Mouse (Mus musculus) MEL (cell line): ENCODE data around the gene Olfr1185-ps1. TPM values are rescaled to one million over a fixed set of nuclear protein-coding genes. Genes with fewer than 3 reads are reported as not detected.

Experiments used
- DNase-seq: peaks from one replicate; pipeline ENCODE4 v3.0.0; 2011; ENCODE audit warnings: low read depth, low spot score
- H3K27ac ChIP-seq: 2 replicates; pipeline ENCODE4 v1.5.1; 2012; ENCODE audit warnings: low read depth, mild to moderate bottlenecking, control low read depth, low read length, moderate library complexity; ENCODE audit not compliant: control insufficient read depth
- H3K27me3 ChIP-seq, 2 experiments: fragments of 150-350 bp in 1 of 2; sonication (generic) in 1 of 2; 2 replicates each; pipeline ENCODE4 v1.6.1; 2012; ENCODE audit warnings: low read length in 2 of 2, mild to moderate bottlenecking in 2 of 2, improper control_type of control experiment in 1 of 2, moderate library complexity in 1 of 2; ENCODE audit not compliant: insufficient read depth in 2 of 2, control insufficient read depth in 1 of 2
- H3K36me3 ChIP-seq, 2 experiments: 2 replicates each; pipeline ENCODE4 v1.6.1; 2012 to 2014; ENCODE audit warnings: low read length in 2 of 2, improper control_type of control experiment in 1 of 2, inconsistent platforms in 1 of 2, mild to moderate bottlenecking in 1 of 2; ENCODE audit not compliant: insufficient read depth in 2 of 2, control insufficient read depth in 1 of 2
- H3K4me1 ChIP-seq, 2 experiments: fragments of 150-350 bp in 1 of 2; sonication (generic) in 1 of 2; 2 replicates each; pipeline ENCODE4 v1.6.1; 2012; ENCODE audit warnings: low read length in 2 of 2, improper control_type of control experiment in 1 of 2, mild to moderate bottlenecking in 1 of 2; ENCODE audit not compliant: insufficient read depth in 2 of 2, control insufficient read depth in 1 of 2
- H3K4me3 ChIP-seq, 2 experiments: fragments of 150-350 bp in 1 of 2; sonication (generic) in 1 of 2; 2 replicates each; pipeline ENCODE4 v1.5.1; 2012; ENCODE audit warnings: low read depth in 2 of 2, low read length in 2 of 2, mild to moderate bottlenecking in 2 of 2, moderate library complexity in 2 of 2, control low read depth in 1 of 2, improper control_type of control experiment in 1 of 2; ENCODE audit not compliant: control insufficient read depth in 1 of 2, insufficient read depth in 1 of 2
- H3K79me2 ChIP-seq: 2 replicates; pipeline ENCODE4 v1.6.1; 2012; ENCODE audit warnings: mild to moderate bottlenecking, low read length, moderate library complexity; ENCODE audit not compliant: control insufficient read depth, poor library complexity, insufficient read depth
- H3K9ac ChIP-seq: 2 replicates; pipeline ENCODE4 v1.6.1; 2012; ENCODE audit warnings: low read depth, mild to moderate bottlenecking, control low read depth, low read length, moderate library complexity; ENCODE audit not compliant: control insufficient read depth, poor library complexity, severe bottlenecking
- H3K9me3 ChIP-seq: fragments of 150-350 bp; sonication (generic); replicated peaks from 2 replicates; pipeline ENCODE4 v1.6.1; 2012; ENCODE audit warnings: mild to moderate bottlenecking, low read length, improper control_type of control experiment, moderate library complexity; ENCODE audit not compliant: insufficient read depth
- E2F4 ChIP-seq: IDR thresholded peaks from 2 replicates; pipeline ENCODE4 v1.6.1; 2011; ENCODE audit warnings: low read depth, low read length, improper control_type of control experiment, borderline replicate concordance
- ELF1 ChIP-seq: IDR thresholded peaks from 2 replicates; pipeline ENCODE4 v1.6.1; 2014; ENCODE audit warnings: low read depth, mild to moderate bottlenecking, inconsistent platforms, low read length, improper control_type of control experiment, moderate library complexity
- ETS1 ChIP-seq: IDR thresholded peaks from 2 replicates; pipeline ENCODE4 v1.6.1; 2012; ENCODE audit warnings: low read depth, mild to moderate bottlenecking, inconsistent platforms, low read length, improper control_type of control experiment, moderate library complexity
- GATA1 ChIP-seq: IDR thresholded peaks from 2 replicates; pipeline ENCODE4 v1.6.1; 2011; ENCODE audit warnings: low read depth, low read length, improper control_type of control experiment
- HCFC1 ChIP-seq: IDR thresholded peaks from 2 replicates; pipeline ENCODE4 v1.6.1; 2012; ENCODE audit warnings: low read depth, mild to moderate bottlenecking, inconsistent platforms, low read length, improper control_type of control experiment, moderate library complexity
- KAT2A ChIP-seq: conservative IDR thresholded peaks from 2 replicates; pipeline ENCODE4 v1.6.1; 2012; ENCODE audit warnings: low read depth, low read length, improper control_type of control experiment, inconsistent platforms
- MAZ ChIP-seq: IDR thresholded peaks from 2 replicates; pipeline ENCODE4 v1.6.1; 2012; ENCODE audit warnings: low read depth, mild to moderate bottlenecking, inconsistent platforms, low read length, improper control_type of control experiment
- MYC ChIP-seq: IDR thresholded peaks from 2 replicates; pipeline ENCODE4 v1.6.1; 2011; ENCODE audit warnings: low read depth, mild to moderate bottlenecking, low read length, improper control_type of control experiment, moderate library complexity
- POLR2A ChIP-seq, 2 experiments: IDR thresholded peaks; 2 replicates each; pipeline ENCODE4 v1.6.1; 2011 to 2012; ENCODE audit warnings: low read length in 2 of 2, mild to moderate bottlenecking in 2 of 2, control low read depth in 1 of 2, improper control_type of control experiment in 1 of 2, low read depth in 1 of 2, moderate library complexity in 1 of 2; ENCODE audit not compliant: control insufficient read depth in 1 of 2, insufficient read depth in 1 of 2, poor library complexity in 1 of 2
- POLR2AphosphoS5 ChIP-seq: IDR thresholded peaks from 2 replicates; pipeline ENCODE4 v1.6.1; 2012; ENCODE audit warnings: low read depth, borderline replicate concordance, mild to moderate bottlenecking, inconsistent platforms, low read length, moderate library complexity, mixed read lengths
- RCOR1 ChIP-seq: IDR thresholded peaks from 2 replicates; pipeline ENCODE4 v1.6.1; 2012; ENCODE audit warnings: low read depth, mild to moderate bottlenecking, inconsistent platforms, low read length, improper control_type of control experiment
- TBP ChIP-seq: IDR thresholded peaks from 2 replicates; pipeline ENCODE4 v1.8.0; 2011; ENCODE audit warnings: low read depth, low read length, improper control_type of control experiment
- USF1 ChIP-seq: IDR thresholded peaks from 2 replicates; pipeline ENCODE4 v1.6.1; 2014; ENCODE audit warnings: low read depth, mild to moderate bottlenecking, inconsistent platforms, low read length, improper control_type of control experiment, moderate library complexity
- USF2 ChIP-seq, 2 experiments: IDR thresholded peaks; 2 replicates each; pipeline ENCODE4 v1.6.1; 2011 to 2012; ENCODE audit warnings: improper control_type of control experiment in 2 of 2, low read length in 2 of 2, borderline replicate concordance in 1 of 2, inconsistent platforms in 1 of 2, low read depth in 1 of 2, mild to moderate bottlenecking in 1 of 2; ENCODE audit not compliant: insufficient read depth in 1 of 2
- ZC3H11A ChIP-seq: IDR thresholded peaks from 2 replicates; pipeline ENCODE4 v1.6.1; 2012; ENCODE audit warnings: low read depth, mild to moderate bottlenecking, inconsistent platforms, low read length, improper control_type of control experiment
- ZKSCAN1 ChIP-seq: IDR thresholded peaks from 2 replicates; pipeline ENCODE4 v1.6.1; 2012; ENCODE audit warnings: low read depth, mild to moderate bottlenecking, inconsistent platforms, low read length, improper control_type of control experiment, moderate library complexity
- polyA plus RNA-seq, 2 experiments: library from polyadenylated mRNA; stranded (reverse) in 1 of 2; unstranded in 1 of 2; fragments of >175 nt in 1 of 2; fragments of >200 nt in 1 of 2; gene quantifications; 2 replicates each; pipeline versions ENCODE4 v1.2.1 to v1.2.4; 2012; ENCODE audit warnings: low replicate concordance in 2 of 2, low read depth in 1 of 2; ENCODE audit not compliant: insufficient read length in 2 of 2, insufficient read depth in 1 of 2, missing spikeins in 1 of 2
- total RNA-seq: library from RNA; depleted of rRNA; stranded (reverse); fragments of 300-350 nt; gene quantifications from 2 replicates; pipeline ENCODE4 v1.2.3, GENCODE M21; 2012

Gene Olfr1185-ps1
- total and polyA plus RNA-seq, 3 experiments, result not detected

DNA sequence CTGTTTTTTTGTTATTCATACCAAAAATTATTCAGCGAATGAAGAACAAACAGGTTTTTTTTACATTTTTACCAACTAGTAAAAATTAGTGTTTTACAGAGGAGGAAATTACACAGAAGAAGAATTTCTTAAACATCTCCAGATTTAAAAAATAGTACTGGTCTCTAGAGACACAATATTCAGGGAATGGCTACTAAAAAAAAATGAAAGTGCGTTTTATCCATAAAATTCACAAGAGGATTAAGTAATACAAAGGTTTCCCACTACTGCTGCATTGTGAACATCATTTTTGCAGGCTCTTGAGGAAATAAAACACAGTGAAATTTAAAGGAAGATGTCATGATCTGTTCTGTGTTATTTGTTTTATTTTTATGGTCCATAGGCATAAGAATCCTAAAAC, 9.8 kb upstream of the Olfr1185-ps1 start, which contains the start of gene Olfr1184:
Gene Olfr1184 (plus strand): TSS at position 301 of the 400 bp plus-strand sequence.
- TF ChIP-seq RCOR1 (no peak), POLR2AphosphoS5 (no peak), GATA1 (no peak), HCFC1 (no peak), USF2 (IDR thresholded peaks at IDR 0.05; ENCODE audit: borderline replicate concordance in 1 of 2, insufficient read depth in 1 of 2, low read depth in 1 of 2, low read length in 2 of 2) (no peak), MAZ (no peak), ETS1 (no peak), MYC (no peak), ZC3H11A (no peak), ELF1 (no peak), E2F4 (no peak), KAT2A (no peak), USF1 (no peak), TBP (no peak), ZKSCAN1 (no peak), POLR2A (IDR thresholded peaks at IDR 0.05; ENCODE audit: control insufficient read depth in 1 of 2, insufficient read depth in 1 of 2, low read depth in 1 of 2, low read length in 2 of 2, poor library complexity in 1 of 2) (no peak)
- Histone ChIP-seq H3K4me3 (no peak within 1 kb of the TSS), H3K9ac (no peak within 1 kb of the TSS), H3K36me3 (no peaks in the 10 kb centered on the region), H3K9me3 (no peaks in the 10 kb centered on the region), H3K27ac (no peak within 1 kb of the TSS), H3K27me3 (no peaks in the 10 kb centered on the region), H3K4me1 (no peaks in the 10 kb centered on the region), H3K79me2 (no peaks in the 10 kb centered on the region)
- no peak for DNase-seq

DNA sequence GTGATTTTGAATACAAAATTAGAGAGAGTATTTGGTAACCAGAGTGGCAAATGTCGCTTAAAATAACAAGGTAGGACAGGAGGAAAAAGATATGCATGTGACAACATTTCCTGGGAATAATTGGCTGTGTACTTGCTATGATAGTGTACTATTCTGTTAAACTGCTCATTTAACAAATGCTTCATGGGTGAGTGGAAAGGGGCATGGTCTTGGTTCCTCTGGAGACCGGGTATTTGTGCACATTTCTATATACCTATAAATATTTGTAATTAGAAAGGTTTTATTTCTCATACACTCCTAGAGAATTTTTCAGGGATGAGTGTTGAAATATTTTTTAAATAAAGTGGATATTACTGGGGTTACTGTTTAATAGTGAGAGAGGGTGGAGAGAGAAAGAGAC, 25.1 kb downstream of the Olfr1185-ps1 start, which contains the start of gene Olfr1186:
Gene Olfr1186 (plus strand): TSS at position 301 of the 400 bp plus-strand sequence.
- Histone ChIP-seq H3K9me3 (no peaks in the 10 kb centered on the region), H3K27ac (no peak within 1 kb of the TSS), H3K4me1 (no peaks in the 10 kb centered on the region), H3K27me3 (no peaks in the 10 kb centered on the region), H3K36me3 (no peaks in the 10 kb centered on the region), H3K9ac (no peak within 1 kb of the TSS), H3K79me2 (no peaks in the 10 kb centered on the region), H3K4me3 (no peak within 1 kb of the TSS)
- no peak for DNase-seq
- TF ChIP-seq POLR2AphosphoS5, result no peak
- TF ChIP-seq, all 39 proteins: peak for 0
